Mouse (Mus musculus): Measurements from ENCODE around the gene Nktr. TPM values are rescaled to one million over a fixed set of nuclear protein-coding genes. Genes with fewer than 3 reads are reported as not detected.

Nktr gene
- 24.5 and 52.2 TPM in 2 replicates for polyA plus RNA-seq (2012; rRNA removed)

- peak; percentile 93 for DNase-seq (ENCODE audit: low read depth, low spot score)
- under 1% methylated on average over 54 of the region's 61 CpGs for WGBS
Observed at GRCm38 (mm10) chr9:121718792-121719318, at the start of gene Nktr. Gene Nktr, plus strand, starts transcription at chr9:121719169.

GRCm38 (mm10) chr9:121669348-121669791 lies 49.6 kb upstream of the Nktr start:
- DNase-seq (ENCODE audit: low read depth, low spot score), result no peak
- 60% methylated on average over 28 of the region's 28 CpGs for WGBS

GRCm38 (mm10) chr9:121671300-121671699 lies 47.7 kb upstream of the Nktr start:
- 33% methylated on average over 7 of the region's 7 CpGs for WGBS
- no peak for DNase-seq (ENCODE audit: low read depth, low spot score)

- WGBS, result 59% methylated on average over 5 of the region's 5 CpGs
- DNase-seq (ENCODE audit: low read depth, low spot score), result no peak
Observed at GRCm38 (mm10) chr9:121672311-121672710, 46.7 kb upstream of the Nktr start.

- no peak for DNase-seq (ENCODE audit: low read depth, low spot score)
- WGBS, result 86% methylated on average over 5 of the region's 5 CpGs
Observed at GRCm38 (mm10) chr9:121673716-121674115, 45.3 kb upstream of the Nktr start.

DNA sequence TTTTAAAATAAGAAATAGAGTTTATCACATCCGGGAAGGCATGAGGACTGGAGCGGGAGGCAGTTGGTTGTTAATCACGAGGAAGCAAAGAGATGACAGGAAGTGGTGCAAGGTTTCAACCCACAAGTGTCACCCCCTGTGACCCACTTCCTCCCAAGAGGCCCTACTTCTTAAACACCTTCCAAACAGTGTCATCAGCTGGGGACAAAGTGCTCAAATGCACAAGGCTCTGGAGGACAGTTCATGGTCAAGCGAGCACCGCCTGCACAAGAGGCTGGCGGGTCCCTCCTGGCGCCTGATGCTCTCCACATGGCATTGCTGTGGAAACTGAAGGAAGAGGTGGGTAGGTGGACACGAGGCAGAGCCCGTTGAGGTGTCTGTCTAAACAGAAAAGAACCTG lies 44.0 kb upstream of the Nktr start:
- 78% methylated on average over 9 of the region's 9 CpGs for WGBS
- no peak for DNase-seq (ENCODE audit: low read depth, low spot score)

- DNase-seq (ENCODE audit: low read depth, low spot score), result no peak
- 88% methylated on average over 2 of the region's 2 CpGs for WGBS
Observed at GRCm38 (mm10) chr9:121675556-121675955, 43.4 kb upstream of the Nktr start.

DNA sequence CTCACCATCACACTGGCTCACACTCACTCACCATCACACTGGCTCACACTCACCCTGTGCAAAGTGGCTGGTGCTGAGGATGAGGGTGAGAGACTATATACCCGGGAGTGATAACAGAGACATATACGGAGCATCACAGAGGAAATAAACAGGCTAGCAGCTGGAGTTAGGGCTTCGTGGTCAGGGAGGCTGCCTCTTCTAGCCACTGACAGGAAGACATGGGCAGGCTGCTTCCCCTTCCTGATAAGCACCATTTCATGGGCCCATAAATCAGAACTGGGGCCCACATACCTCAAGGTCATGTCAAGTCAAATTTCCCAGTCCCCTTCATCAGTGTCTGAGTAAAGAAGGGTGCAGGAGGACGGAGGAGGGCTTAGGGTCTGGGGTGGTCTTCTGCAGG lies 41.9 kb upstream of the Nktr start:
- WGBS, result 21% methylated on average over 4 of the region's 4 CpGs
- no peak for DNase-seq (ENCODE audit: low read depth, low spot score)

GRCm38 (mm10) chr9:121677476-121677875 lies 41.5 kb upstream of the Nktr start:
- no peak for DNase-seq (ENCODE audit: low read depth, low spot score)
- WGBS, result 23% methylated on average over 8 of the region's 8 CpGs

DNA sequence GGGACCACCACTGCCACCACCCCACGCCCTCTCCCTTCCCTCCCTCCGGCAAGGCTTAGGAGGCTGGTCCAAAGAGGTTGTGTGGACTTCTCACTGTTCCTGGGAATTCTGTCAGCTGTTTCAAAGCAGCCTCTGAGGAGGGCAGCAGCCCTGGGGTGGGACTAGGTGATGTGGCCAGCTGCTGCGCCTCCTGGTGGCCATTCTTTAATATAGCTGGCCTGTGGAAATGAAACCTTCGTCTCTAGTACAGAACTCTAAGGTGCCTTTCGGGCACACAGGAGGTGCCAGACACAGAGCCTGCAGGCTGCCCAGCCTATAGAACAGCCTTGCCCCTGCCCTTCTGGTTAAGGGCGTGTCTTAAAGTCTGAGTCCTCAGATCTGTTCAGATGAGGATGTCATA lies 39.4 kb upstream of the Nktr start:
- 17% methylated on average over 6 of the region's 6 CpGs for WGBS
- peak; percentile 19 for DNase-seq (ENCODE audit: low read depth, low spot score)

DNA sequence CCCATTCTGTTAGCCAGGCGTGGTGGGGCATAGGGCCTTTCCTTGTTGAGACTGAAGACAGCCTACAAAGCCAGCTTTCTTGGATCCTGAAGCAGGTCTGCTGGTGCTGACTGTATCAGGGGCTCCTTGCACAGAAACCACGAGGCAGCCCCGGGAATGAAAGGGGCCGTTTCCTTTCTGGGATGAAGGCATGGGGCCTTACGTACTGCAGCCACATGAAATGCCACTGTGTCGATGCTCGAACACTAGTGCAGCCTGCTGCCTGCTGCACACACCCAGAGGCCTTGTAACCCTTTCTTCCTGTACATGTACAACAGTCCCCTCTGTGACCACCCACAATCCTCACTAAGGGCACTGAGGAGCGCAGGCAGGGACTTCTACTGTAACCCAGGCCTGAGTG lies 37.8 kb upstream of the Nktr start:
- 84% methylated on average over 8 of the region's 8 CpGs for WGBS
- DNase-seq (ENCODE audit: low read depth, low spot score), result no peak

DNA sequence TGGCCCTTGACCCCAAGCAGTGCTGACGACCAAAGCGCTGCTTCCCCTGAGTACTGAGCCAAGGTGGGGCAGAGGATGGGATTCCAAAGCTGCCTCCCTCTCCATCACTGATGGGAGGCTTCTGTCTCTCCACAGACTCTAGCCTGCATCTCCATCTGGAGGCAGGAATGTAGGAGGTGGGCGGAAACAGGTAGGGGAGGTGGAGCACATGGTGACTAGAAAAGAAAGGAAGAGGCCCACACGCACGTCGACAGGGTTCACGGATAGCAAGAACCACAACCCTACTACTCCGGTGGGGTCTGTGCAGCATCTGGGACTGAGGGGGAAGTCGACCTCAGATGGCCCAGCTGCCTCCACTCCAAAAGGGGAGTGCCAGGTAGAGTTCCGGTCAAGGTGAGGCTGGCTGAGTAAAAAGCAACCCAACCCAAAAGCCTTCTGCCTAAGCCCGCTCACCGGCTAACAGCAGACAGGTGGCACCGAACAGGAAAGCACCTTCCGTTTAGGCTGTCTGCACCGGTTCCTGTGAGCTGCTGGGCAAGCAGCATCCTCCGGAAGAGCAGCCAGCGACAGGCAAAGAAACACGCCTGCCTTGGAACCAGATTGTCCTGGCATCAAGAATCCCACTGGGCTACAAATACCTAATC lies 36.8 kb upstream of the Nktr start:
- 75% methylated on average over 18 of the region's 18 CpGs for whole genome bisulfite sequencing
- no peak for DNase-seq (ENCODE audit: low read depth, low spot score)

DNA sequence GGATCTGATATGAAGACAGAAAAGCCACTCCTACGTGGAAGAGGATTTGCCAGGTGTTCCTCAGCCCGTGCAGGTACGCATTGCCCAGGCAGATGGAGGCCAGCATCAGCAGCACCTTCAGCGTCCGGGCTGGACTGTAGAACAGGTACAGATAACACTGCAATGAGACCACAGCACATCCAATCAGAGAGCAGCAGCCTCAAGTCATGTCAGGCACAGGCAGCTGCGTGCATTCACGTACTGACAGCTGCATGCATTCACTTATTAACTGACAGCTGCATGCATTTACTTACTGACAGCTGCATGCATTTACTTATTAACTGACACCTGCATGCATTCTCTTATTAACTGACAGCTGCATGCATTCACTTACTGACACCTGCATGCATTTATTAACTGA lies 34.3 kb upstream of the Nktr start:
- 70% methylated on average over 7 of the region's 7 CpGs for WGBS
- DNase-seq (ENCODE audit: low read depth, low spot score), result no peak

GRCm38 (mm10) chr9:121690200-121690651 lies 28.7 kb upstream of the Nktr start:
- 85% methylated on average over 15 of the region's 15 CpGs for WGBS

DNA sequence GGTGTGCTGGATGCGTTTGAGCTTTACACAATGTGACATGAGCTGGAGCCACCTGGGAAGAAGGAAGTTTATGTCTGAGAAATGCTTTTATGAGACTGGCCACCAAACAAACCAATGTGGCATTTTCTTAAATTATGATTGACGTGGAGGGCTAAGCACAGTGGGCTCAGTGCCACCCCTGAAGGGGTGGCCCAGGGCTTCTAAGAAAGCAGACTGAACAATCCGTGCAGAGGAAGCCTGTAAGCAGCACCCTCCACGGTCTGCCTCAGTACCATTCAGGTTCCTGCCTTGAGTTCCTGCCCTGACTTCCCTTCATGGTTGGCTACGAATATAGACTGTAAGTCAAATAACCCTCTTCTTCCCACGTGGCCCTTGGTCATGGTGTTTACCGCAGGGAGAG lies 28.2 kb upstream of the Nktr start:
- WGBS, result 88% methylated on average over 7 of the region's 7 CpGs
- DNase-seq (ENCODE audit: low read depth, low spot score), result no peak

More at GRCm38 (mm10) chr9:121690200-121690651, 28.7 kb upstream of the Nktr start:
- DNase-seq (ENCODE audit: low read depth, low spot score), result no peak

- WGBS, result 88% methylated on average over 12 of the region's 12 CpGs
- DNase-seq (ENCODE audit: low read depth, low spot score), result no peak
Observed at GRCm38 (mm10) chr9:121694736-121695135, 24.2 kb upstream of the Nktr start.

- no peak for DNase-seq (ENCODE audit: low read depth, low spot score)
- WGBS, result 94% methylated on average over 9 of the region's 9 CpGs
Observed at GRCm38 (mm10) chr9:121696626-121697025, 22.3 kb upstream of the Nktr start.

DNA sequence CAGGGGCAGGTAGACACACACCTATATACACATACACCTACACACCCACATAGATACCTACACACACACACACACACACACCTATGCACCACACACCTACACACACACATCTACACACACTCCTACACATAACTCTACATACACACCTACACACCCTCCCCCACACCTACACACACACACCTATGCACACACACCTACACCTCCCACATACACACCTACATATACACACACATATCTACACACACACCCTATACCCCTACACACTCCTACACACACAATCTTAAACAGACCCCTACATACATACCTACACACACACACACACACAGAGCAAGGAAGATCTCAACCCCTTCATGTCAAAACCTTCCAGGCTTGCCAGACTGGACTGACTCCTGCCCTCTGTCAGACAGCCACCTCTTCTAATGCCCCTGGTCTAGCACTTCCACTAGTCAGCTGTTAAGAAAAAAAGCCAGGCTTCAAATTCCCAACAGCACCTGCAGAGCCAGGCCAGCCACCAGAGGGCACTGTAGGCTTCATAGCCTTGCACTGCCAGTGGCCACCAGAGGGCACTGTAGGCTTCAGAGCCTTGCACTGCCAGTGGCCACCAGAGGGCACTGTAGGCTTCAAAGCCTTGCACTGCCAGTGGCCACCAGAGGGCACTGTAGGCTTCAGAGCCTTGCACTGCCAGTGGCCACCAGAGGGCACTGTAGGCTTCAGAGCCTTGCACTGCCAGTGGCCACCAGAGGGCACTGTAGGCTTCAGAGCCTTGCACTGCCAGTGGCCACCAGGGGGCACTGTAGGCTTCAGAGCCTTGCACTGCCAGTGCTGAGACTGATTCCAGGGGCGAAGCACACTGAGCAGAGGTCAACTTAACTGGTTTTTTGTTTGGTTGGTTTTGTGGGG lies 21.6 kb upstream of the Nktr start:
- 96% methylated on average over 1 of the region's 1 CpGs for WGBS
- no peak for DNase-seq (ENCODE audit: low read depth, low spot score)

- WGBS, result 16% methylated on average over 11 of the region's 11 CpGs
- DNase-seq (ENCODE audit: low read depth, low spot score), result no peak
Observed at GRCm38 (mm10) chr9:121704261-121704645, 14.7 kb upstream of the Nktr start.
